Mouse (Mus musculus) limb, embryonic 13.5 days (tissue): ENCODE data around the gene Shq1. TPM values are rescaled to one million over a fixed set of nuclear protein-coding genes. Genes with fewer than 3 reads are reported as not detected.

ENCODE experiments used
- ATAC-seq: fragments of 200-750 bp; cut with Nextera tagmentation; 2 replicates; pipeline ENCODE4 v1.8.0; 2017; ENCODE audit warnings: low read depth, moderate number of reproducible peaks, moderate TSS enrichment; ENCODE audit not compliant: low FRiP score
- H3K27ac ChIP-seq: fragments of 300-500 bp; sonication (generic); 2 replicates; pipeline ENCODE4 v1.5.1; 2015; ENCODE audit warnings: inconsistent platforms, mild to moderate bottlenecking, moderate library complexity
- H3K27me3 ChIP-seq: fragments of 300-500 bp; sonication (generic); 2 replicates; pipeline ENCODE4 v1.6.1; 2015; ENCODE audit warnings: mild to moderate bottlenecking, inconsistent platforms
- H3K36me3 ChIP-seq: fragments of 300-500 bp; sonication (generic); 2 replicates; pipeline ENCODE4 v1.6.1; 2015; ENCODE audit warnings: inconsistent platforms, mild to moderate bottlenecking, moderate library complexity
- H3K4me1 ChIP-seq: fragments of 300-500 bp; sonication (generic); 2 replicates; pipeline ENCODE4 v1.6.1; 2015; ENCODE audit warnings: inconsistent platforms
- H3K4me2 ChIP-seq: fragments of 300-500 bp; sonication (generic); replicated peaks from 2 replicates; pipeline ENCODE4 v1.6.1; 2015; ENCODE audit warnings: inconsistent platforms, mild to moderate bottlenecking, moderate library complexity
- H3K4me3 ChIP-seq: fragments of 300-500 bp; sonication (generic); 2 replicates; pipeline ENCODE4 v1.5.1; 2015; ENCODE audit warnings: moderate library complexity, mild to moderate bottlenecking, inconsistent platforms
- H3K9ac ChIP-seq: fragments of 300-500 bp; sonication (generic); 2 replicates; pipeline ENCODE4 v1.6.1; 2015; ENCODE audit warnings: mild to moderate bottlenecking, inconsistent platforms
- H3K9me3 ChIP-seq: fragments of 300-500 bp; sonication (generic); 2 replicates; pipeline ENCODE4 v1.6.1; 2016; ENCODE audit warnings: inconsistent platforms
- WGBS: fragments of 180-500 bp; shearing (Covaris S2); methylation state at CpG from one replicate; pipeline ENCODE4 v1.1.7; 2015; 5-methylcytosine and 5-hydroxymethylcytosine counted together
- polyA plus RNA-seq: library from polyadenylated mRNA; unstranded; fragments of >200 nt; fragmentation: Nextera tagmentation; extraction: Ambion mirVana; gene quantifications from 2 replicates; pipeline ENCODE4 v1.2.1, GENCODE M21; 2015

The Shq1 gene
- polyA plus RNA-seq, 1 experiment from 2014 or later, result 18.6 TPM

- Histone ChIP-seq H3K9me3 (no peaks in the 10 kb centered on the region), H3K4me1 (0 out of 2 replicates have a peak, but pooled peaks cover 4% of the 10 kb centered on the region), H3K36me3 (peaks cover 13% of the 10 kb centered on the region; the same call in 1 of the 2 replicates), H3K27me3 (no peaks in the 10 kb centered on the region), H3K4me2 (no peak overlapping the region), H3K4me3 (no peak overlapping the region), H3K27ac (no peak overlapping the region), H3K9ac (no peak overlapping the region)
- ATAC-seq, result no peak
- 59% methylated on average over 2 of the region's 2 CpGs for WGBS
Observed at GRCm38 (mm10) chr6:100622861-100623507, 48.0 kb downstream of the Shq1 start.

- Histone ChIP-seq H3K27me3 (no peaks in the 10 kb centered on the region), H3K4me1 (0 out of 2 replicates have a peak, but pooled peaks cover 4% of the 10 kb centered on the region), H3K27ac (no peak overlapping the region), H3K36me3 (peaks cover 5% of the 10 kb centered on the region; the same call in 1 of the 2 replicates), H3K4me2 (no peak overlapping the region), H3K9me3 (no peaks in the 10 kb centered on the region), H3K4me3 (no peak overlapping the region), H3K9ac (no peak overlapping the region)
- WGBS, result 67% methylated on average over 3 of the region's 3 CpGs
- no peak for ATAC-seq
Observed at GRCm38 (mm10) chr6:100620411-100620810, 50.5 kb downstream of the Shq1 start.

GRCm38 (mm10) chr6:100619309-100619708 lies 51.6 kb downstream of the Shq1 start:
- WGBS, result 79% methylated on average over 7 of the region's 7 CpGs

GRCm38 (mm10) chr6:100616133-100616532 lies 54.8 kb downstream of the Shq1 start:
- H3K4me3 ChIP-seq, result no peak overlapping the region
- no peak overlapping the region for H3K27ac ChIP-seq
- H3K9me3 ChIP-seq, result no peaks in the 10 kb centered on the region
- no peak for ATAC-seq
- 82% methylated on average over 4 of the region's 4 CpGs for WGBS
- peaks cover 5% of the 10 kb centered on the region; the same call in 1 of the 2 replicates for H3K36me3 ChIP-seq
- no peak overlapping the region for H3K4me2 ChIP-seq
- no peak overlapping the region for H3K9ac ChIP-seq
- H3K27me3 ChIP-seq, result no peaks in the 10 kb centered on the region
- no peaks in the 10 kb centered on the region for H3K4me1 ChIP-seq

More at GRCm38 (mm10) chr6:100619309-100619708, 51.6 kb downstream of the Shq1 start:
- Histone ChIP-seq H3K4me1 (0 out of 2 replicates have a peak, but pooled peaks cover 4% of the 10 kb centered on the region), H3K36me3 (peaks cover 5% of the 10 kb centered on the region; the same call in 1 of the 2 replicates), H3K4me2 (no peak overlapping the region), H3K27me3 (no peaks in the 10 kb centered on the region), H3K9ac (no peak overlapping the region), H3K9me3 (no peaks in the 10 kb centered on the region), H3K4me3 (no peak overlapping the region), H3K27ac (no peak overlapping the region)
- ATAC-seq, result no peak

GRCm38 (mm10) chr6:100613593-100614267 lies 57.2 kb downstream of the Shq1 start:
- H3K4me1 ChIP-seq, result no peaks in the 10 kb centered on the region
- WGBS, result 56% methylated on average over 6 of the region's 6 CpGs
- no peaks in the 10 kb centered on the region for H3K9me3 ChIP-seq
- H3K4me2 ChIP-seq, result no peak overlapping the region
- H3K27me3 ChIP-seq, result no peaks in the 10 kb centered on the region
- no peak overlapping the region for H3K4me3 ChIP-seq
- H3K27ac ChIP-seq, result no peak overlapping the region
- H3K9ac ChIP-seq, result no peak overlapping the region
- peaks cover 5% of the 10 kb centered on the region; the same call in 1 of the 2 replicates for H3K36me3 ChIP-seq
- no peak for ATAC-seq

- no peak overlapping the region for H3K27ac ChIP-seq
- no peak overlapping the region for H3K4me3 ChIP-seq
- H3K4me2 ChIP-seq, result no peak overlapping the region
- no peak for ATAC-seq
- WGBS, result 81% methylated on average over 7 of the region's 7 CpGs
- no peaks in the 10 kb centered on the region for H3K27me3 ChIP-seq
- no peak overlapping the region for H3K9ac ChIP-seq
- peaks cover 8% of the 10 kb centered on the region for H3K36me3 ChIP-seq
- no peaks in the 10 kb centered on the region for H3K4me1 ChIP-seq
- no peaks in the 10 kb centered on the region for H3K9me3 ChIP-seq
Observed at GRCm38 (mm10) chr6:100610897-100611575, 59.9 kb downstream of the Shq1 start.

- 59% methylated on average over 8 of the region's 8 CpGs for WGBS
- Histone ChIP-seq H3K36me3 (peaks cover 8% of the 10 kb centered on the region), H3K4me1 (no peaks in the 10 kb centered on the region), H3K9me3 (no peaks in the 10 kb centered on the region), H3K4me3 (no peak overlapping the region), H3K4me2 (no peak overlapping the region), H3K27ac (no peak overlapping the region), H3K27me3 (no peaks in the 10 kb centered on the region), H3K9ac (no peak overlapping the region)
- no peak for ATAC-seq
Observed at GRCm38 (mm10) chr6:100610182-100610581, 60.8 kb downstream of the Shq1 start.

- Histone ChIP-seq H3K9ac (no peak overlapping the region), H3K36me3 (peaks cover 8% of the 10 kb centered on the region), H3K9me3 (no peaks in the 10 kb centered on the region), H3K4me3 (no peak overlapping the region), H3K27me3 (no peaks in the 10 kb centered on the region), H3K4me1 (no peaks in the 10 kb centered on the region), H3K4me2 (no peak overlapping the region), H3K27ac (0 out of 2 replicates have a peak overlapping the region, but pooled peaks have one; percentile 22)
- no peak for ATAC-seq
- 82% methylated on average over 3 of the region's 3 CpGs for WGBS
Observed at GRCm38 (mm10) chr6:100609256-100609655, 61.7 kb downstream of the Shq1 start.

GRCm38 (mm10) chr6:100608429-100608828 lies 62.5 kb downstream of the Shq1 start:
- no peak overlapping the region for H3K9ac ChIP-seq
- no peak overlapping the region for H3K4me3 ChIP-seq
- H3K27me3 ChIP-seq, result no peaks in the 10 kb centered on the region
- no peak overlapping the region for H3K4me2 ChIP-seq
- H3K36me3 ChIP-seq, result peaks cover 8% of the 10 kb centered on the region
- no peaks in the 10 kb centered on the region for H3K9me3 ChIP-seq
- WGBS, result 92% methylated on average over 3 of the region's 3 CpGs
- no peak overlapping the region for H3K27ac ChIP-seq
- peaks cover 7% of the 10 kb centered on the region for H3K4me1 ChIP-seq
- no peak for ATAC-seq

GRCm38 (mm10) chr6:100606805-100607204 lies 64.2 kb downstream of the Shq1 start:
- no peak for ATAC-seq
- H3K27me3 ChIP-seq, result no peaks in the 10 kb centered on the region
- 83% methylated on average over 4 of the region's 4 CpGs for WGBS
- H3K4me3 ChIP-seq, result no peak overlapping the region
- peaks cover 8% of the 10 kb centered on the region for H3K36me3 ChIP-seq
- no peak overlapping the region for H3K27ac ChIP-seq
- H3K9me3 ChIP-seq, result no peaks in the 10 kb centered on the region
- no peak overlapping the region for H3K4me2 ChIP-seq
- H3K9ac ChIP-seq, result no peak overlapping the region
- peaks cover 16% of the 10 kb centered on the region for H3K4me1 ChIP-seq

- H3K9me3 ChIP-seq, result no peaks in the 10 kb centered on the region
- no peak for ATAC-seq
- H3K36me3 ChIP-seq, result peaks cover 3% of the 10 kb centered on the region
- H3K4me1 ChIP-seq, result peaks cover 16% of the 10 kb centered on the region
- H3K4me2 ChIP-seq, result no peak overlapping the region
- H3K27ac ChIP-seq, result no peak overlapping the region
- no peak overlapping the region for H3K4me3 ChIP-seq
- 0 out of 2 replicates have a peak, but pooled peaks cover 4% of the 10 kb centered on the region for H3K27me3 ChIP-seq
- no peak overlapping the region for H3K9ac ChIP-seq
- WGBS, result 48% methylated on average over 6 of the region's 6 CpGs
Observed at GRCm38 (mm10) chr6:100603702-100604101, 67.3 kb downstream of the Shq1 start.

GRCm38 (mm10) chr6:100601634-100602033 lies 69.3 kb downstream of the Shq1 start:
- H3K4me1 ChIP-seq, result peaks cover 16% of the 10 kb centered on the region
- WGBS, result 86% methylated on average over 6 of the region's 6 CpGs

More at GRCm38 (mm10) chr6:100601634-100602033, 69.3 kb downstream of the Shq1 start:
- no peaks in the 10 kb centered on the region for H3K36me3 ChIP-seq
- H3K4me2 ChIP-seq, result no peak overlapping the region
- 0 out of 2 replicates have a peak, but pooled peaks cover 4% of the 10 kb centered on the region for H3K27me3 ChIP-seq
- H3K9ac ChIP-seq, result no peak overlapping the region
- no peak overlapping the region for H3K4me3 ChIP-seq
- no peaks in the 10 kb centered on the region for H3K9me3 ChIP-seq
- ATAC-seq, result no peak
- H3K27ac ChIP-seq, result no peak overlapping the region
